Mouse (Mus musculus) MEL (cell line): Measurements from ENCODE around the gene Sec24a. TPM values are rescaled to one million over a fixed set of nuclear protein-coding genes. Genes with fewer than 3 reads are reported as not detected.

ENCODE experiments used
- DNase-seq: peaks from one replicate; pipeline ENCODE4 v3.0.0; 2011; ENCODE audit warnings: low read depth, low spot score
- H3K27ac ChIP-seq: 2 replicates; pipeline ENCODE4 v1.5.1; 2012; ENCODE audit warnings: low read depth, mild to moderate bottlenecking, control low read depth, low read length, moderate library complexity; ENCODE audit not compliant: control insufficient read depth
- H3K27me3 ChIP-seq, 2 experiments: fragments of 150-350 bp in 1 of 2; sonication (generic) in 1 of 2; 2 replicates each; pipeline ENCODE4 v1.6.1; 2012; ENCODE audit warnings: low read length in 2 of 2, mild to moderate bottlenecking in 2 of 2, improper control_type of control experiment in 1 of 2, moderate library complexity in 1 of 2; ENCODE audit not compliant: insufficient read depth in 2 of 2, control insufficient read depth in 1 of 2
- H3K36me3 ChIP-seq, 2 experiments: 2 replicates each; pipeline ENCODE4 v1.6.1; 2012 to 2014; ENCODE audit warnings: low read length in 2 of 2, improper control_type of control experiment in 1 of 2, inconsistent platforms in 1 of 2, mild to moderate bottlenecking in 1 of 2; ENCODE audit not compliant: insufficient read depth in 2 of 2, control insufficient read depth in 1 of 2
- H3K4me1 ChIP-seq, 2 experiments: fragments of 150-350 bp in 1 of 2; sonication (generic) in 1 of 2; 2 replicates each; pipeline ENCODE4 v1.6.1; 2012; ENCODE audit warnings: low read length in 2 of 2, improper control_type of control experiment in 1 of 2, mild to moderate bottlenecking in 1 of 2; ENCODE audit not compliant: insufficient read depth in 2 of 2, control insufficient read depth in 1 of 2
- H3K4me3 ChIP-seq, 2 experiments: fragments of 150-350 bp in 1 of 2; sonication (generic) in 1 of 2; 2 replicates each; pipeline ENCODE4 v1.5.1; 2012; ENCODE audit warnings: low read depth in 2 of 2, low read length in 2 of 2, mild to moderate bottlenecking in 2 of 2, moderate library complexity in 2 of 2, control low read depth in 1 of 2, improper control_type of control experiment in 1 of 2; ENCODE audit not compliant: control insufficient read depth in 1 of 2, insufficient read depth in 1 of 2
- H3K79me2 ChIP-seq: 2 replicates; pipeline ENCODE4 v1.6.1; 2012; ENCODE audit warnings: mild to moderate bottlenecking, low read length, moderate library complexity; ENCODE audit not compliant: control insufficient read depth, poor library complexity, insufficient read depth
- H3K9ac ChIP-seq: 2 replicates; pipeline ENCODE4 v1.6.1; 2012; ENCODE audit warnings: low read depth, mild to moderate bottlenecking, control low read depth, low read length, moderate library complexity; ENCODE audit not compliant: control insufficient read depth, poor library complexity, severe bottlenecking
- H3K9me3 ChIP-seq: fragments of 150-350 bp; sonication (generic); replicated peaks from 2 replicates; pipeline ENCODE4 v1.6.1; 2012; ENCODE audit warnings: mild to moderate bottlenecking, low read length, improper control_type of control experiment, moderate library complexity; ENCODE audit not compliant: insufficient read depth
- BHLHE40 ChIP-seq: IDR thresholded peaks from 2 replicates; pipeline ENCODE4 v1.6.1; 2012; ENCODE audit warnings: low read depth, mild to moderate bottlenecking, inconsistent platforms, low read length, improper control_type of control experiment, borderline replicate concordance
- CHD1 ChIP-seq: IDR thresholded peaks from 2 replicates; pipeline ENCODE4 v1.6.1; 2012; ENCODE audit warnings: low read depth, mild to moderate bottlenecking, inconsistent platforms, low read length, improper control_type of control experiment
- CHD2 ChIP-seq: IDR thresholded peaks from 2 replicates; pipeline ENCODE4 v1.6.1; 2011; ENCODE audit warnings: low read length, improper control_type of control experiment
- E2F4 ChIP-seq: IDR thresholded peaks from 2 replicates; pipeline ENCODE4 v1.6.1; 2011; ENCODE audit warnings: low read depth, low read length, improper control_type of control experiment, borderline replicate concordance
- ELF1 ChIP-seq: IDR thresholded peaks from 2 replicates; pipeline ENCODE4 v1.6.1; 2014; ENCODE audit warnings: low read depth, mild to moderate bottlenecking, inconsistent platforms, low read length, improper control_type of control experiment, moderate library complexity
- EP300 ChIP-seq, 2 experiments: IDR thresholded peaks; 2 replicates each; pipeline ENCODE4 v1.6.1; 2011; ENCODE audit warnings: improper control_type of control experiment in 2 of 2, low read length in 2 of 2, low read depth in 1 of 2, mild to moderate bottlenecking in 1 of 2
- GABPA ChIP-seq: IDR thresholded peaks from 2 replicates; pipeline ENCODE4 v1.6.1; 2012; ENCODE audit warnings: low read depth, mild to moderate bottlenecking, inconsistent platforms, low read length, improper control_type of control experiment, moderate library complexity
- GATA1 ChIP-seq: IDR thresholded peaks from 2 replicates; pipeline ENCODE4 v1.6.1; 2011; ENCODE audit warnings: low read depth, low read length, improper control_type of control experiment
- HCFC1 ChIP-seq: IDR thresholded peaks from 2 replicates; pipeline ENCODE4 v1.6.1; 2012; ENCODE audit warnings: low read depth, mild to moderate bottlenecking, inconsistent platforms, low read length, improper control_type of control experiment, moderate library complexity
- JUND ChIP-seq: IDR thresholded peaks from 2 replicates; pipeline ENCODE4 v1.6.1; 2011; ENCODE audit warnings: low read depth, mild to moderate bottlenecking, improper control_type of control experiment, low read length
- KAT2A ChIP-seq: conservative IDR thresholded peaks from 2 replicates; pipeline ENCODE4 v1.6.1; 2012; ENCODE audit warnings: low read depth, low read length, improper control_type of control experiment, inconsistent platforms
- MAFK ChIP-seq: IDR thresholded peaks from 2 replicates; pipeline ENCODE4 v1.6.1; 2011; ENCODE audit warnings: low read depth, mild to moderate bottlenecking, low read length, improper control_type of control experiment, borderline replicate concordance
- MAX ChIP-seq: IDR thresholded peaks from 2 replicates; pipeline ENCODE4 v1.6.1; 2011; ENCODE audit warnings: low read length, improper control_type of control experiment
- MAZ ChIP-seq: IDR thresholded peaks from 2 replicates; pipeline ENCODE4 v1.6.1; 2012; ENCODE audit warnings: low read depth, mild to moderate bottlenecking, inconsistent platforms, low read length, improper control_type of control experiment
- MEF2A ChIP-seq: IDR thresholded peaks from 2 replicates; pipeline ENCODE4 v1.6.1; 2014; ENCODE audit warnings: low read depth, mild to moderate bottlenecking, inconsistent platforms, low read length, improper control_type of control experiment; ENCODE audit not compliant: poor library complexity, insufficient replicate concordance, severe bottlenecking; ENCODE audit errors: extremely low read depth
- MXI1 ChIP-seq: IDR thresholded peaks from 2 replicates; pipeline ENCODE4 v1.6.1; 2011; ENCODE audit warnings: mild to moderate bottlenecking, low read depth, low read length, improper control_type of control experiment
- MYB ChIP-seq: IDR thresholded peaks from 2 replicates; pipeline ENCODE4 v1.6.1; 2011; ENCODE audit warnings: mild to moderate bottlenecking, low read depth, low read length, improper control_type of control experiment
- MYC ChIP-seq: IDR thresholded peaks from 2 replicates; pipeline ENCODE4 v1.6.1; 2011; ENCODE audit warnings: low read depth, mild to moderate bottlenecking, low read length, improper control_type of control experiment, moderate library complexity
- NRF1 ChIP-seq: IDR thresholded peaks from 2 replicates; pipeline ENCODE4 v1.6.1; 2014; ENCODE audit warnings: low read depth, mild to moderate bottlenecking, inconsistent platforms, low read length, improper control_type of control experiment, moderate library complexity; ENCODE audit not compliant: poor library complexity, insufficient read depth, severe bottlenecking
- POLR2A ChIP-seq, 2 experiments: IDR thresholded peaks; 2 replicates each; pipeline ENCODE4 v1.6.1; 2011 to 2012; ENCODE audit warnings: low read length in 2 of 2, mild to moderate bottlenecking in 2 of 2, control low read depth in 1 of 2, improper control_type of control experiment in 1 of 2, low read depth in 1 of 2, moderate library complexity in 1 of 2; ENCODE audit not compliant: control insufficient read depth in 1 of 2, insufficient read depth in 1 of 2, poor library complexity in 1 of 2
- POLR2AphosphoS2 ChIP-seq: IDR thresholded peaks from 2 replicates; pipeline ENCODE4 v1.6.1; 2011; ENCODE audit warnings: low read length, improper control_type of control experiment
- POLR2AphosphoS5 ChIP-seq: IDR thresholded peaks from 2 replicates; pipeline ENCODE4 v1.6.1; 2012; ENCODE audit warnings: low read depth, borderline replicate concordance, mild to moderate bottlenecking, inconsistent platforms, low read length, moderate library complexity, mixed read lengths
- RAD21 ChIP-seq: IDR thresholded peaks from 2 replicates; pipeline ENCODE4 v1.6.1; 2011; ENCODE audit warnings: mild to moderate bottlenecking, low read depth, low read length, improper control_type of control experiment
- RCOR1 ChIP-seq: IDR thresholded peaks from 2 replicates; pipeline ENCODE4 v1.6.1; 2012; ENCODE audit warnings: low read depth, mild to moderate bottlenecking, inconsistent platforms, low read length, improper control_type of control experiment
- SIN3A ChIP-seq: IDR thresholded peaks from 2 replicates; pipeline ENCODE4 v1.6.1; 2012; ENCODE audit warnings: low read length, improper control_type of control experiment, inconsistent platforms
- SMC3 ChIP-seq: IDR thresholded peaks from 2 replicates; pipeline ENCODE4 v1.6.1; 2011; ENCODE audit warnings: low read depth, low read length, improper control_type of control experiment
- TBP ChIP-seq: IDR thresholded peaks from 2 replicates; pipeline ENCODE4 v1.8.0; 2011; ENCODE audit warnings: low read depth, low read length, improper control_type of control experiment
- TCF12 ChIP-seq: IDR thresholded peaks from 2 replicates; pipeline ENCODE4 v1.6.1; 2014; ENCODE audit warnings: low read depth, mild to moderate bottlenecking, inconsistent platforms, low read length, improper control_type of control experiment, moderate library complexity
- UBTF ChIP-seq: IDR thresholded peaks from 2 replicates; pipeline ENCODE4 v1.6.1; 2012; ENCODE audit warnings: low read depth, mild to moderate bottlenecking, inconsistent platforms, low read length, improper control_type of control experiment, moderate library complexity, borderline replicate concordance; ENCODE audit not compliant: insufficient read depth
- USF1 ChIP-seq: IDR thresholded peaks from 2 replicates; pipeline ENCODE4 v1.6.1; 2014; ENCODE audit warnings: low read depth, mild to moderate bottlenecking, inconsistent platforms, low read length, improper control_type of control experiment, moderate library complexity
- USF2 ChIP-seq, 2 experiments: IDR thresholded peaks; 2 replicates each; pipeline ENCODE4 v1.6.1; 2011 to 2012; ENCODE audit warnings: improper control_type of control experiment in 2 of 2, low read length in 2 of 2, borderline replicate concordance in 1 of 2, inconsistent platforms in 1 of 2, low read depth in 1 of 2, mild to moderate bottlenecking in 1 of 2; ENCODE audit not compliant: insufficient read depth in 1 of 2
- ZC3H11A ChIP-seq: IDR thresholded peaks from 2 replicates; pipeline ENCODE4 v1.6.1; 2012; ENCODE audit warnings: low read depth, mild to moderate bottlenecking, inconsistent platforms, low read length, improper control_type of control experiment
- ZKSCAN1 ChIP-seq: IDR thresholded peaks from 2 replicates; pipeline ENCODE4 v1.6.1; 2012; ENCODE audit warnings: low read depth, mild to moderate bottlenecking, inconsistent platforms, low read length, improper control_type of control experiment, moderate library complexity
- ZNF384 ChIP-seq: IDR thresholded peaks from 2 replicates; pipeline ENCODE4 v1.6.1; 2012; ENCODE audit warnings: low read depth, mild to moderate bottlenecking, inconsistent platforms, low read length, improper control_type of control experiment
- polyA plus RNA-seq, 2 experiments: library from polyadenylated mRNA; stranded (reverse) in 1 of 2; unstranded in 1 of 2; fragments of >175 nt in 1 of 2; fragments of >200 nt in 1 of 2; gene quantifications; 2 replicates each; pipeline versions ENCODE4 v1.2.1 to v1.2.4; 2012; ENCODE audit warnings: low replicate concordance in 2 of 2, low read depth in 1 of 2; ENCODE audit not compliant: insufficient read length in 2 of 2, insufficient read depth in 1 of 2, missing spikeins in 1 of 2
- total RNA-seq: library from RNA; depleted of rRNA; stranded (reverse); fragments of 300-350 nt; gene quantifications from 2 replicates; pipeline ENCODE4 v1.2.3, GENCODE M21; 2012

Gene Sec24a
- total and polyA plus RNA-seq, 3 experiments: 5.3 to 38.2 (median 14.1) TPM

DNA sequence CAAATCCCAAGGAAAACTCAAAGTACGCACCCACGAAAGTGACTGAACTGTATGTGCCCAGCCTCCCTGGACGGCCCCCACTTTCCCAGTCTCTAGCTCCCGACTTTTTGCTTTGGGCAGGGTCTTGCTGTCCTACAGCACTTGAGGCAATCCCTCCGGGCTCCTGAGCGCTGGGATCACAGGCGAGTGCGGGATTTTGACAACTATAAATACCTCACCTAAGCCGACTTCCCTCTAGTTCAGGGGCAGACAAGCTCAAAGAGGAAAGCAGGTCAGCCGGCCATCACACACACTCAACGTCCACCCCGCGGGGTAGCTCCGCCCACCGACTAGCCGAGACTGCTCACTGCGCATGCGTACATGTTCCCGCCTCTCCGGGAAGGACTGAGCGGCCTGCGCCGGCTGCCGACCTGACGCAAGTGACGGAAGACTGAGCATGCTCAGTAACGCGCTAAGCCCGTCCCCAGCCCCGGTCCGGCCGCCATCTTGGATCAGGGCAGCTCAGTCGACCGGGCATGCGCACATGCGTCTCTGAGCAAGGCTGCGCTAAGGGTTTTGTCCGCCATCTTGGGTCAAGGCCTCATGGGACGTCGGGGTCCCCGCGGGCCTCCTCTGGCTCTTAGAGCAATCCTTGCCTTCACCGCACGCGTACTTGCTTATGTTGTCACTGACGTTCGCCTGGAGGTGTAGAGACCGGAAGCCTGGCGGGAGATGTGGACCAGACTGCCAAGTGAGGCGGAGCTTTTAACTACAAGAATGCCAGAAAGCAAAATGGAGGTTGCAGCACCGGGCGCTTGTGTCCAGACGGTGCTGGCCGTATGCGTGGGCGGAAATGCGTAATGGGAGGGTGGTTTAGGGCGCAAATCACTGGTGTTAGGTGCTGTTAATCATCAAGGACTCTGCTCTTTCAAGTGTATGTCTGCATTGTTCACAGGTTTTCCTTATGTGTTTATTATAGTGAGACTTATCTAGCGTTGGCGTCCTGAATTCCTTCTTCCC lies 74.8 kb downstream of the Sec24a start, which contains the start of gene 0610009B22Rik:
TSS of gene 0610009B22Rik (minus strand) at position 545 of the 999 bp plus-strand sequence.
- Histone ChIP-seq H3K27me3 (no peaks in the 10 kb centered on the region), H3K9ac (peak within 1 kb of the TSS; percentile 90), H3K9me3 (no peaks in the 10 kb centered on the region), H3K36me3 (peaks cover 0 to 18% of the 10 kb centered on the region in 2 experiments; a peak in 2 of 4 replicates), H3K4me1 (peaks cover 2 to 7% of the 10 kb centered on the region in 2 experiments; a peak in 3 of 4 replicates), H3K4me3 (peak within 1 kb of the TSS; percentile 79 to 87), H3K79me2 (peaks cover 10% of the 10 kb centered on the region), H3K27ac (peak within 1 kb of the TSS; percentile 98)
- peak; percentile 100 for DNase-seq
- no peak; the same call in 1 of the 2 replicates for TF ChIP-seq MYB
- TF ChIP-seq MYC: peak; percentile 91
- peak; percentile 96 for TF ChIP-seq MAX
- peak; percentile 81 for TF ChIP-seq RCOR1
- TF ChIP-seq SMC3: no peak
- TF ChIP-seq SIN3A: peak; percentile 89
- TF ChIP-seq KAT2A: peak; percentile 83
- TF ChIP-seq E2F4: peak; percentile 84
- peak; percentile 94 for TF ChIP-seq HCFC1
- TF ChIP-seq MXI1: peak; percentile 77
- peak; percentile 55; the same call in 1 of the 2 replicates for TF ChIP-seq TCF12
- TF ChIP-seq MAFK: no peak
- TF ChIP-seq ZKSCAN1: no peak
- no peak for TF ChIP-seq CHD1
- TF ChIP-seq ELF1: peak; percentile 72
- TF ChIP-seq POLR2AphosphoS5: no peak
- peak; percentile 69; the same call in 1 of the 2 replicates for TF ChIP-seq MAZ
- TF ChIP-seq NRF1: peak; percentile 91
- TF ChIP-seq GATA1: 0 out of 2 replicates have a peak, but pooled peaks have one; percentile 53
- TF ChIP-seq USF1: no peak
- TF ChIP-seq USF2 (IDR thresholded peaks at IDR 0.05; ENCODE audit: borderline replicate concordance in 1 of 2, insufficient read depth in 1 of 2, low read depth in 1 of 2, low read length in 2 of 2): no peak
- no peak for TF ChIP-seq ZC3H11A
- no peak for TF ChIP-seq MEF2A
- no peak for TF ChIP-seq RAD21
- TF ChIP-seq CHD2: no peak
- TF ChIP-seq ZNF384: no peak
- TF ChIP-seq EP300 (IDR thresholded peaks at IDR 0.05; ENCODE audit: low read depth in 1 of 2, low read length in 2 of 2): no peak
- TF ChIP-seq JUND: no peak
- no peak for TF ChIP-seq BHLHE40
- peak; percentile 96 for TF ChIP-seq POLR2AphosphoS2
- TF ChIP-seq TBP: peak; percentile 83
- no peak for TF ChIP-seq UBTF
- TF ChIP-seq POLR2A (IDR thresholded peaks at IDR 0.05; ENCODE audit: control insufficient read depth in 1 of 2, insufficient read depth in 1 of 2, low read depth in 1 of 2, low read length in 2 of 2, poor library complexity in 1 of 2): peak; percentile 84 to 95
- no peak for TF ChIP-seq GABPA
